Mouse (Mus musculus): ENCODE data around the gene Pigt.

The Pigt gene

DNA sequence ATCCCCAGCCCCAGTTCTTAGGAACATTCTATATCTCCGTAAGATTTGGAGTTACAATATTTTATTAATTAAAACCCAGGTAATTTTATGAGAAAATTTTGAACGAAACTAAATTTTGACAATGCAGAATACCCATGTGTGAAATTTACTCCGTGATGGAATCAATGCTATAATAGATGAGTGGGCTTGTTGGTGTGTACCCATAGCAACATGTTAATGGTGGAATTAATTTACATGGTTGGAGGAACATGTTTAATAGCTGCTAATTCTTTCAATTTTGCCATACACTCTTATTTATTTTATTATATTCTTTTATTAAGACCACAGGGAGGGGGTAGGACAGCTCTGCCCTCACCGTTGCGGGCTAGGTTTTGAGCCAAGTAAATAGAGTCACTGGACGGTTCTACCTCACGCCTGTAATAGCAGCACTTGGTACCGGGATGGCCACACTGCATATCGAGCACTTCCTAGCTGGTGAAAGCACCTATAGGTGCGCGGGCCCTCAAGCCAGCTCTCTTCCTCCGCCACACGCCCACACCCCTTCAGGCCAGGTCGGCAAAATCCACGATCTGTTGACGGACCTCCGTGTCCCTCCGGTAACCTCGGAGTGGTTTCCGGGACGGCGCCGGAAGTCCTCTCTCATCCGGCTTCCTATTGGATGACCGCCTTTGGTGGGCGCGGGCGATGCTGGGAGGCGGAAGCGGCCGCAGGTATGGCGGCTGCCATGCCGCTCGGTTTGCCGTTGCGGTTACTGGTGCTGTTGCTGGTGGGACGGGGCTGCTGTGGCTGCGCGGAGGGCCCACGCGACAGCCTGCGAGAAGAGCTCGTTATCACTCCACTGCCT, at the start of gene Pigt:
Gene Pigt, plus strand, starts transcription at position 674 of the 844 bp plus-strand sequence.
- peak; percentile 86 for DNase-seq

DNA sequence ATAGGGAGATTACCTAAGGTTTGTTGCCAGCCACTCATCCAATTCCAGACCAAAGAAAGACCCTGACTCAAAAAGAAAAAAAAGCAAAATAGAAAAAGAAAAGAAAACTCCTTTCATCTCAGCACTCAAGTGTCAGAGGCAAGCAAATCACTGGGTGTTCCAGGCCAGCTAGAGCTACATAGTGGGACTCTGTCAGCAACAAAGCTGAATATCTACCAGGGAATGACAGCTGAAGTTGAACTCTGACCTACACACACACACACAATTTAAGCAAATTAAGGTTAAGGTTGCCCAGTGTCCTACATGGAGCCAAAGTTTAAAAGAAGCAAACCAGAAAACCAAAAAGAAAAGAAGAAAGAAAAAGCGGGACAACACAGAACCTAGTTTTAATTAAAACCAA, 49.2 kb upstream of the Pigt start:
- DNase-seq = no peak

DNA sequence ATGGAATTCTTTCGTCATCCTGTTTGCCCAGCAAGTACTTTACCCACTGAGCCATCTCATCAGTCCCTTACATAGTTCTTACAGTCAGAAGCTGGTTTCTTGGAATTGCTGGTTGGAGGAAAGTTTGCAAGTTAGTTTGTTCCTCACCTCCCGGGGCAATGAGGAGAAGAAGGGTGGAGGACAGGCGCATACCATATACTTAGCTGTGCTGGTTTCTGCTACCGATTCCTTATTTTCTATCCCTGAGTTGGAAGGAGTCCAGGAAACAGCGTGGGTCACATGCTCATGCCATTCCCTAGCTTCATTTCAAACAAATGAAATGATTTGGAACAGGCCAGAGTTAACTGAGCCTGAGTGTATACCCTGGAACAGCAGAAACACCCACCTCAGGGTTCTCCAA, 48.4 kb upstream of the Pigt start:
- DNase-seq = no peak

DNA sequence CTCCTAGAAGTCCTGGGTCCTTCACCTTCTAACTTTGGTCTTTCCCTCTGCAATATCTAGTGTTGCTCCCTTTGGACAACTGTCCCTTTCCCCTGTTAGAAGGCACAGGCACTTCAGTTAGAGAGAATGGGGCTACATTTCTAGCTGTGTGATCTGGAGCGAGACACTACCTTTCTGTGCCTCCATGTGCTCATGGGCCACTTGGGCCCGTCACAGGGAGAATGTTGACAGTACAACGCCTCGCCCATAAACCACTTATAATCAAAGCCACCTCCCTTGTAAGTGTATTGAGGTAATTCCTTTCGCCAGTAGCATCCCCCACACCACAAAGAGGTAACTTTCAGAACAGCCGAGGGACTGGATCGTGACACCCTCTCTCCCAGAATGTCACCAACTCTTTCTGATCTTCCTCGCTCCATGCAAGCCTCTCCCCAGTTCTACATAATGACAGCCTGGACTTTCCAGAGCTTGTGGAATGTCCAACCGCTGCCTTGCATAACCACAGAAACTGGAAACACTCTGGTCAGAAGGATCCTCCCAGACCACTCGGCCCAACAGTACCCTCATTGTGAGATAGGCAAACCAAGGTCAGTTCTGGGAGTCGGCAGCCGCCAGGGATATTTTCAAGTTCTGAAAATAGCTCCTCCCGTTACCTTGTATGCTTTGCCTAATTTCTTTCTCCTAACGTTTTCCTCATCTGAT, 47.8 kb upstream of the Pigt start:
- no peak for DNase-seq

DNA sequence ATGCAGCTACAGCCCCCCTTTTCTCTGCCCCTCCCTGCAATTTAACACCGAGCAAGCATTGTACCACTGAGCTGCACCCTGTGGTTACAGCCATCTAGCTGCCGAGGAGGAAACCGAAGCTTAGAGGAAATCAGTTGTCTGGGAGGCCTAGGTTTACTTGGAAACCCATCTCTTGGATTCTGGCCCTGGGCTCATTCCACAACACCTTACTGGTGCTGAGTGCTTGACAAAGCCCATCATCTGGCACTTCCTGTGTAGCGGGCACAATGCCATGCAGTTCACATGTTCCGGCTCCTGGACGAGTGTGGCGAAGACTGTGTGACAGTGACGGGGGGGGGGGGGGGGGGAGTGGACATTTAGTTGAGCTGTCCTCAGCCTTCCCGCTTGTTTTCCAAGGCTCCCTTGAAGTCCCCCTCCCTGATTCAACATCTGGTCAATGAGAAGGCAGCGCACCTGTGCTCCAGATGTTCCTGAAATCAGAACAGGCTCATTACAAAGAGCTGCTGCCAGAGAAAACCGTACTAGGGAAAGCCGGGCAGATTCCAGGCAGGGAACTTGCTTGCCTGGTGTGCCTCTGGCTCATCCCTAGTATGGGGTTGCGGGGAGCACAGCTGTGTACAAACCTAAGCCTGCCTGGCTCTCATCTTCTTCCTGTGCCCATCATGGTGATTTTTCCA, 45.2 kb upstream of the Pigt start:
- no peak for DNase-seq

DNA sequence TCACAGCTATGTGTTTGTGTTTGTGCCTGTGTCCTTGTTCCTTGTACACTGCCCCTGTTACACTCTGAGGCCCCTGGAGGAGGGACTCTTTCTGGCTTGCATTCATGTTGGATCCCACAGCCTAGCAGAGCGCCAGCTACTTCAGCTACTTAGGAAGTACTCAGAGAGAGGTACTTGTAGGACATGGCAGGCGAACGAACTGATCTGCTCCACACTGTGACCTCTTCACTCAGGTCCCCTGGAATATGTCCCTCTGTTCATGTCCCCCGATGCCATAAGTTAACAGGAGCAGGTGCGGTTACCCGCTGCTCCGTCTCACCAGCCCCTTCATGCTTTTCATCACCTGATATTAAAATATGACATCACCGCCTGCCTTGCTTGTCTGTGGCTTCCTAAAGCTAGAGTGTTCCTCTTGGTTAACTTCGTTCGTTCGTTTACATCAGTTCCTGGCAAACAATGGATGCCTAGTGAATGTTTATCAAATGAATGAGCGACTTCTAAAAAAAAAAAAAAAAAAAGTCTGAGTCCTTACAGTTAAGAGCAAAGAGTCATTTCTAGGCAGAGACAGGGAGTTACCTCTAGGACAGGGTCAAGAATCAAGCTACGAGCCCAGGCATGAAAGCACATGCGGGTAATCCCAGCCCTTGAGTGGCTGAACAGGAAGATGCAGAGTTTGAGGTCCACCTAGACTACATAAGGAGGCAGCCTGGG, 44.1 kb upstream of the Pigt start:
- no peak for DNase-seq

DNA sequence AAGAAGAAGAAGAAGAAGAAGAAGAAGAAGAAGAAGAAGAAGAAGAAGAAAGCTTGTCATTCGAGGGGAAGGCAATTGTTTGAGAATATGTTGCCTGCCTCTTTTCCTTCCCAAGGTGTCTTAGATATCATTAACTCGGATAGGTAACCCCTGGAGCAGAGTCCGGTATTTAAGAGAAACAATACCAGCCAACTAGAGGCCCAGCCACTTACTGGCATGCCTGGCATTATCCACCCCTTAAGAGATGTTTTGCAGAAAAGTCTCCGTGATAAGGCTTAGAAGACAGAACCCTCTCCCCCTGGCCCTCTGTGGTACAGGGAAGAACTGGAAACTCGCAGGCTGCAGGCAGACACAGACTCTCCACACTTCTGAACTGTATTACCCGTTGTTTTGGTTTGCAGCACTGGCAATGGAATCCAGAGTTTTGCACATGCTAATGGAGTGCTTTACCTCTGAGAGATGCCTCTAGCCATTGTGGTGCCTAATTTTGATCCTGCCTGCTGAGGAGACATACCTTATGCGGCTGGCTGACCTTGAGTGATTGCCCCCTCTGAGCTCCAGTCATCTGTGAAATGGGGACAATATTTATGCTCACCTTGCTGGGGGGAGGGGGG, 43.3 kb upstream of the Pigt start:
- DNase-seq = no peak

DNA sequence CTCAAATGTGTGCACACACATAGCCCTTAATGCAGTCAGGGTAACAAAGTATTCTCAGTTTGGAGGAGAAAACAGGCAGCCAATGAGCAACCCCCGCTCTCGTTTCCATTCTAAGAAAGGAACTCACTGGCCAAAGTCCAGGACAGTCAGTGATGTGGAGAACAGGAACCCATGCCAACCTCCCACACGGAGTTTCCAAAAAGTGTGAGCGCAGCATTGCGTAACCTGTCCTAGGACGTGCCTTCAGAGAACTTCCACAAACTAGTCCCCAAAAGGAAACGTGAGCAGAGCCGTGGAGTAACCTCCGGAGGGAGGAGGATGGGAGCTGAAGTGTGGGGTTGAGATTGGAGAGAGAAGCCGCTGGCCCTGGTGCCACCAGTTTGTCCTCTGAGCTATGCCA, 42.5 kb upstream of the Pigt start:
- DNase-seq = no peak

DNA sequence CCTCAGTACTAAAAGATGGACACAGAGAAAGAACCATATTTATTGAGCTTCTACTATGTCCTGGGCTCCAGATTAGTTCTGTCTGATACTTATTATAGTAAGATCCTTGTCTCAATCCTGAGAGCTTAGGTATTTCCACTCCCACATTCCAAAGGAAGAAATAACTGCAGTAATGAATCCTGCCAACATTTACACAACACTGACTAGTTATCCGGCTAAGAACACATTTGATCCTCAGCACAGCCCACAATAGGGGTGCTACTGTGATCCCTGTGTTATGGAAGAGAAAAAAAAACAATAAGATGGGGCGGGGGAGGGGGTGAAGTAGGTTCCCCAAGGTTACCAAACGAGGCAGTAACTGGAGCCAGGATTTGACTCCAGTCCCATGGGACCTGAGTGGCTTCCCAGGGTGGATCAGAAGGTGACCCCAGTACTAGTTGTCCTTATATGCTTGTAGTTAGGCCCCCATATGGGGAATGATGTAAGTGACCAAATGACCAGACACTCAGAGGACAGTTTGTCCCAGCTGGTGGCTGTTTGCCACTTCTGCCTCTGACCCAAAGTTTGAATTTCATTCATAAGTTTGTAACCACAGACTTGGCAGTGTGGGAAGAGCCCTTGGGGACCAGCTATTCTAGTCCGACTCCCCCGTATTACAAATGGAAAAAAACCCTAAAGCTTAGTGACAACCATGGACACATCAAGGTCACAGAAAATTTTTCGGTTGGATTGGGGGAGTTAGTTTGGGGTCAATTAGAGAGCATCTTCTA, 41.7 kb upstream of the Pigt start:
- no peak for DNase-seq

DNA sequence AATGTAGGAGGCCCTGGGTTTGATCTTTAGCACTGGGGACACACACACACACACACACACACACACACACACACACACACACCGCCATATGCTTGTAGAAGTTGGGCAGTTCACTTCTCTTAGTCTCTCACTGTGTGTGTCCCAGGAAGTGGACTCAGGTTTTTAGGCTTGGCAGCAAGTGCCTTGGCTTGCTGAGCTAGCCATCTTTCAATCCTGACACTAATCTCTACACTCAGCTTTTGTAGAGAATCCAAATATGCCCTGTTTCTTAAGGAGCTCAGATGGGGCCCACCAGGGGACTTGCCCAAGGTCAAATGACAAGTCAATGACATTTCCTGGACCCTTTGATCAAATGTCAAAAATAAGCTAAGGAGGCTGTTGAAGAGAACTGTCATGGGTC, 40.9 kb upstream of the Pigt start:
- no peak for DNase-seq

DNA sequence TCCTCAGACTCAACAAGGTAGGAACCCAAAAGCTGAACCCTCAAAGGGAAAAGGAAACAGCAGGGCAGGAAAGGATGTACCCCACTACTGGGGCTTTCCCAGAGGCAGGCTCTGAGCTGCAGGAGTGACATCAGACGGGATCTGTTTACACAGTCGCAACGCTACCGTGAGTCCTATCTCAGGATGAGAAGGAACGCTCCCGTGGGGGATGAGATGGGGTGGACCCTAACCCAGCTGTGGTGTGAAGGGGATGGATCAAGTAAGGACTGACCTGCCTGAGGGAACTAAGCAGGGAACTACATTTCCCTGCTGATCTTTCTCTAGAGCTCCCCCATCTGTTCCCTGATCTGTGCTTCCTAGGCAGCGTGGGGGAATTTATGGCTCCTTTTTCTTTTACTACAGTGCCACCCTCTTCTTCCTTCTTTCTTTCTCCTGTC, 40.4 kb upstream of the Pigt start, which contains the start of gene Sys1:
Gene Sys1, plus strand, starts transcription at position 101 of the 437 bp plus-strand sequence.
- DNase-seq = no peak

DNA sequence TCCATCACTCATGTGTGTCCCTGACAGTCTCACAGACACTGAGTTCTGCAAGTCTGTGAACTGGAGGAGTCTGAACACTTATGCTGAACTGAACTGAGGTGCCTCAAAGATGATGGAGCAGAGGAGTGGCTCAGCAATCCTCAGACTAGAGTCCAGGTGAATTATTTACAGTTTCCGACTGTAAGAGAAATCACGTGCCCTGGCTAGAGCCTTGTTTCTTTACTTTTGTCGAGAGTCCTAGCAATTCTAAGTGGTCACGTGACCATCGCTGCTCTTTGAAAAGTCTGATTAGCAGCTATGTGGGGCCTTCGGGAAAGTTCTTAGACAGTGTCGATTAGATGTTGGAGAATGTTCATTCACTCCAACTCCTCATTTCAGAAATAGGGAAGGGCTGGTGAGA, 39.4 kb upstream of the Pigt start:
- no peak for DNase-seq

DNA sequence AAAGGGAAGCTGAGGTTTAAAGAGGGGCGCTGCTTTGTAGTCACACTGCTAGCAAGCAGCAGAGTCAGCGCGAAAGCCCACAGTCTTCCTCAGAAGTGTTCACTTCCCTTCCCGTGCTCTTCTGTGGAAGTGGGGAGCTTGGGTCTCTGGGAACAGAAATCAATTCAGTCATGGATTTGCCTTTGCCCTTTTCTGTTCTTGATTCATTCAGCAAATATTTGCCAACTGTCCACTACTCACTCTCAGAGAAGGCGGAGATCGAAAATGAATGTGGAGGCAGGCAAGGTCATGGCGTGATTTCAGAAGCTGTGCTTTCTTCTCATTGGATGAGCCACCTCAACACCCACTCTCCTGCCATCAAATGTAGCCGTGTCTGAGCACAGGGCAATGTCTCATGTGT, 38.8 kb upstream of the Pigt start:
- no peak for DNase-seq

DNA sequence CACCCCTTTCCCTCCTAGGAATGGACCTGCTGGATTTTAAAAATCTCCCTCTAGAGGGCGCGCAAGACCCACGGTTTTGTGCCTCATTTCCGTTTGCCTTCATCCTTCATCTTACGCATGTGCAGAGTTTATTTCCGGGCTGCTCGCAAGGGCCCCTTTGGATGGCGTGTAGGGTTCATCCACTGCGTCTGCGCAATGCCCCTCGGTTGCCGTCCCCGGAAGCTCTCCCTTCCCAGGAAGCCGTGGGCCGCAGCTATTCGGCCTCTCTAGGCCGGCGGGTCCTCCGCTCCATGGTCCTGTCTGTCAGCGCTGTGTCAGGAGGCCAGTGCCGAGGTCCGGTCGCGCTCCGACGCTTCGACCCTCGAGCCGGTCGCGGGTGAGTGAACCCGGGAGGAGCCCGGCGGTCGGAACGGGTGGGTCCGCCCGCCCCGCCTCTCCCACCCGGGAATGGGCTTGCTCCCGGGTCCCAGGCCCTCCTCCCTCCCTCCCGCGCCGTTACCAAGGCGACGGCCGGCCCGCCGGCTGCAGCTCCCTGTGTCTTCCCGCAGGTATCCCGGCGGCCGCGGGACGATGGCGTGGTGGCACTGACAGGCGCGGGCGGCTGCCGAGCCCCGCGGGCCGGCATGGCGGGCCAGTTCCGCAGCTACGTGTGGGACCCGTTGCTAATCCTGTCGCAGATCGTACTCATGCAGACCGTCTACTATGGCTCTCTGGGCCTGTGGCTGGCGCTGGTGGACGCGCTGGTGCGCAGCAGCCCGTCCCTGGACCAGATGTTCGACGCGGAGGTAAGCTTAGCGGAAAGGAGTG, 36.4 kb upstream of the Pigt start, which contains the start of gene Gm20458:
Gene Gm20458, plus strand, starts transcription at position 223 of the 807 bp plus-strand sequence.
- DNase-seq = peak; percentile 94

DNA sequence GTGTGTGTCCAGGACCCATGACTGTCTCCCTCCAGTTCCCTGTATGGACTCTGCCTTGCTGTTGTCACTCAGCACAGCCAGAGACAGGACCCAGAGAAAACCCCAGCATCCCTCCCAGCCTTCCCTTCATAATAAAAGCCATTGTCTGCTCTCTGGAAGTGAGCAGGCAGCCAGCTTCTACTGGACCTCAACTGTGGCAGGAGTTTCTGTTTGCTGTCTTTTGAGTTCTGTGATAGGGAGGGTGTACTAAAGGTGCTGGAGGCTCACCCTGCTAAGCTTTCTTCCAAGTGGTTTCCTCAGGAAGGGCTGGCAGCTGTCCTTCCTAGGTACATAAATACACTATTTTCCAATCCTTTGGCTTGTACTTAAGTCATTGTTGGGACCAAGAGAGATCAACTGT, 32.2 kb upstream of the Pigt start:
- no peak for DNase-seq

DNA sequence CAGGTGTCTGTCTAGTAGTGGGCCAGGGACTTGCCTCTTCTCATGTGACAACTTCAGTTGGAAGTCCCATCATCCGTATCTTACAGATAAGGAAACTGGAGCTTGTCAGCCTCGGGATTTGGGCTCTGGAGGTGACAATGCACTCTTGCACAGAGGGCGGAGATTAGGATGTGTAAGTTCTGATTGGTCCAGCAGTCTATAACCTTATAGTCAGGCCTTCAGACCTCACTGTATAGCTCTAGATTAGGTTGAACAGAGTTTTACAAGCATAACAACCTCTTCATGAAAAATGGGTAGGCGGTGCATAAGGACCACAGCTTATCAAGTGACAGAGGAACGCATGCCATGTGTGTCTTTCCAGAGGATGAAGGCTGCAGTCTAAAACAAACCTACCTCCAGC, 30.5 kb upstream of the Pigt start:
- no peak for DNase-seq

DNA sequence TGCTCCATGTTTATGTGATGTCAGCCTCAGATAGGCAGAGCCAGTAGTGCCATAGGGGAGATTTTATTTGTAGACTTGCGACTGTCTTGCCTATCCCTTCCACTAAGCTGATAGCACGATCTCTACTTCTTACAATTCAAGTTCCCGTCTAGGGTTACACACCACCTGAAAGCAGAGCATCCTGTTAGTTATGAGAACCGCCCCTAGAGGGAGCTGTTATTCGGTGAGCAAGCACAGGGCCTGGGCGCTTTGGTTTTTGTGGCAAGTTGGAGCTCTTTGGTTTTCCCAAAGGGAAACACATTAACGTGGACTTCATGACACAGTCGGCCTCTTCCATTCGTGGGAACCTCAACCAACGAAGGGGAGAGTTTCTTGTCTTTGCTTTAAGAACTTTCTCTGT, 27.1 kb upstream of the Pigt start:
- DNase-seq = peak; percentile 55

DNA sequence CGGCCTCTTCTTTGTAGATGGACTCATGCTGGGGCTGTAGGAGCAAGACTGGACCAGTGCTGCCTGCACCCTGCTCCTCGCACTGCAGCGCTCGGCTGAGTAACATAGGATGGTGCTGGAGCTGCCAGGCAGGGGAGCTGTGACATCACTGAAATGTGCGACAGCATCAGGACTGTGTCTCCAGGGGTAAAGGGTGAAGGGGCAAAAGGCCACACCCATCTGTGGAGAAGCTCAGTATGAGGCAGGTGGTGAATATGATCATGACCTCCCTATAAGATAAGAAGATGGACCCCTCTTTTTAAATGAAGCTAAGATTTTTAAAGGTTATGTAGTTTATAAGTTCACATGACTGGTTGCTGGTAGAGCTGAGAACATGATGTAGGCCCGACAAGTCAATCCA, 23.7 kb upstream of the Pigt start, which contains the start of gene Trp53tg5:
Gene Trp53tg5, minus strand, starts transcription at position 101 of the 400 bp plus-strand sequence.
- DNase-seq = no peak

DNA sequence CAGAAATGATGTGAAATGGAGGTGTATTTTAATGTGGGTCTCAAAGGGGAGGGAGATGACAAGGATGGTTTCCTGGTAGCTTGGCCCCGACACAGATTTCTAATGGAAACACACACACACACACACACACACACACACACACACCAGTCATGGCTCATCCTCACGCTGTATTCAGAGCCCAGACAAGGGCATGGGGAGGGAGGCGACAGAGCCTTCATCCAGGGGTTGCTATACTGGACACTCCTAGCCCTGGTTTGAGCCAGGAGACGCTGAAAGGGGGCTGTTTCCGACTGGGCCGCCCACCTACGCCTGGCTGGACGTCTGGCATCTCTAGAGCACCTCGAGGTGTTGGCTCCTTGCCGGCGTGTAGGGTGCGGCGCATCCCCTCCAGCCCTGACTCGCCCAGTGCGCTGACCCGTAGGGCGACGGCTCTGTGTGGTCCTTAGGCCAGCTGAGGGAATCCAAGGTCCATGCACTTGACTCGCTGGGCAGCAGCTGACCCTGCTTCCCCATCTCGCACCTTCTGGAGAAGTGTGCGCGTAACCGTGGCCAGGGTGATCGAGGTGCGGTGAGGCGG, 11.6 kb upstream of the Pigt start, which contains the start of gene Dbndd2:
Gene Dbndd2, plus strand, starts transcription at position 426 of the 577 bp plus-strand sequence.
- DNase-seq = no peak
